Mouse (Mus musculus) liver, postnatal 0 days (tissue): ENCODE results near the gene Apex1. TPM values are rescaled to one million over a fixed set of nuclear protein-coding genes. Genes with fewer than 3 reads are reported as not detected.
"Not testable (repeated sequence)": the region's sequence is repeated elsewhere in the genome, so short reads cannot be mapped to it uniquely, and the experiment has no call there.

Experiments
- ATAC-seq: fragments of 200-750 bp; cut with Nextera tagmentation; 2 replicates; pipeline ENCODE4 v1.8.0; 2017; ENCODE audit warnings: mild to moderate bottlenecking, moderate library complexity
- DNase-seq: peaks from one replicate; pipeline ENCODE4 v3.0.0-alpha.2; 2016
- H3K27ac ChIP-seq: fragments of 300-500 bp; sonication (generic); 2 replicates; pipeline ENCODE4 v1.5.1; 2014; ENCODE audit warnings: antibody characterized with exemption, moderate library complexity, mild to moderate bottlenecking, low read depth
- H3K27me3 ChIP-seq: fragments of 300-500 bp; sonication (generic); 2 replicates; pipeline ENCODE4 v1.6.1; 2014; ENCODE audit warnings: low read length, control low read depth, mixed read lengths; ENCODE audit not compliant: insufficient read depth
- H3K36me3 ChIP-seq: fragments of 300-500 bp; sonication (generic); replicated peaks from 2 replicates; pipeline ENCODE4 v1.6.1; 2014; ENCODE audit warnings: mild to moderate bottlenecking, control low read depth, low read length, moderate library complexity, mixed read lengths; ENCODE audit not compliant: insufficient read depth
- H3K4me1 ChIP-seq: fragments of 300-500 bp; sonication (generic); 2 replicates; pipeline ENCODE4 v1.6.1; 2014; ENCODE audit warnings: antibody characterized with exemption, mild to moderate bottlenecking, control low read depth; ENCODE audit not compliant: insufficient read depth
- H3K4me2 ChIP-seq: fragments of 300-500 bp; sonication (generic); 2 replicates; pipeline ENCODE4 v1.6.1; 2014; ENCODE audit warnings: low read depth, mild to moderate bottlenecking, low read length, moderate library complexity, mixed read lengths
- H3K4me3 ChIP-seq: fragments of 300-500 bp; sonication (generic); 2 replicates; pipeline ENCODE4 v1.5.1; 2014; ENCODE audit warnings: low read depth, low read length
- H3K9ac ChIP-seq: fragments of 300-500 bp; sonication (generic); replicated peaks from 2 replicates; pipeline ENCODE4 v1.6.1; 2014; ENCODE audit warnings: mild to moderate bottlenecking, moderate library complexity
- H3K9me3 ChIP-seq: fragments of 300-500 bp; sonication (generic); 2 replicates; pipeline ENCODE4 v1.6.1; 2016; ENCODE audit warnings: mild to moderate bottlenecking, control low read depth, low read length, mixed read lengths
- CTCF ChIP-seq: sonication (generic); IDR thresholded peaks from 2 replicates; pipeline ENCODE4 v1.5.1; 2016; ENCODE audit warnings: antibody characterized with exemption, low read depth
- EP300 ChIP-seq: IDR thresholded peaks from 2 replicates; pipeline ENCODE4 v1.6.1; 2016; ENCODE audit warnings: antibody characterized with exemption, low read depth, mild to moderate bottlenecking
- WGBS: fragments of 180-500 bp; shearing (Covaris S2); extraction: QIAGEN DNeasy Blood & Tissue Kit; methylation state at CpG from one replicate; pipeline ENCODE4 v1.1.7; 2014; ENCODE audit not compliant: insufficient replicate concordance; 5-methylcytosine and 5-hydroxymethylcytosine counted together
- polyA plus RNA-seq: library from polyadenylated mRNA; unstranded; fragments of >200 nt; fragmentation: Nextera tagmentation; extraction: Ambion mirVana; gene quantifications from 2 replicates; pipeline ENCODE4 v1.2.1, GENCODE M21; 2015

Gene Apex1
- polyA plus RNA-seq, 1 experiment from 2014 or later, result 58.0 TPM

GRCm38 (mm10) chr14:50955487-50955886, 30.7 kb downstream of the Apex1 start:
- H3K9me3 ChIP-seq, result no peaks in the 10 kb centered on the region
- peak overlapping the region; percentile 49; the same call in 1 of the 2 replicates for H3K4me3 ChIP-seq
- no peaks in the 10 kb centered on the region for H3K27me3 ChIP-seq
- peaks cover 14% of the 10 kb centered on the region for H3K4me1 ChIP-seq
- H3K27ac ChIP-seq, result peak overlapping the region; percentile 85
- no peak for TF ChIP-seq EP300
- no peak for TF ChIP-seq CTCF
- H3K36me3 ChIP-seq, result peaks cover 5% of the 10 kb centered on the region; the same call in 1 of the 2 replicates
- no peak overlapping the region for H3K9ac ChIP-seq
- WGBS, result 61% methylated on average over 10 of the region's 10 CpGs
- ATAC-seq (no peak), DNase-seq (no peak)
- H3K4me2 ChIP-seq, result peak overlapping the region; percentile 67

- Histone ChIP-seq H3K9ac (peak within 1 kb of the TSS; percentile 60), H3K4me1 (peaks cover 14% of the 10 kb centered on the region), H3K4me3 (peak within 1 kb of the TSS; percentile 49), H3K27ac (peak within 1 kb of the TSS; percentile 85), H3K4me2 (peak within 1 kb of the TSS; percentile 67)
- TF ChIP-seq CTCF, result peak; percentile 46
- TF ChIP-seq EP300, result 0 out of 2 replicates have a peak, but pooled peaks have one; percentile 31
- ATAC-seq (peak; percentile 86), DNase-seq (peak; percentile 68)
- H3K9me3 ChIP-seq, H3K36me3 ChIP-seq, H3K27me3 ChIP-seq: not testable (repeated sequence)
- WGBS, result 15% methylated on average over 17 of the region's 19 CpGs
These were observed 31.3 kb downstream of the Apex1 start, which contains the start of gene Pnp2 for GRCm38 (mm10) chr14:50955942-50956508. TSS of gene Pnp2 (plus strand) at chr14:50955992.

- peak overlapping the region; percentile 85 for H3K27ac ChIP-seq
- ATAC-seq, H3K9me3 ChIP-seq, DNase-seq, H3K36me3 ChIP-seq, H3K27me3 ChIP-seq: not testable (repeated sequence)
- H3K4me2 ChIP-seq, result peak overlapping the region; percentile 67
- peaks cover 14% of the 10 kb centered on the region for H3K4me1 ChIP-seq
- peak overlapping the region; percentile 46 for H3K9ac ChIP-seq
- 79% methylated on average over 6 of the region's 6 CpGs for WGBS
- H3K4me3 ChIP-seq, result peak overlapping the region; percentile 49
These were observed 32.0 kb downstream of the Apex1 start for GRCm38 (mm10) chr14:50956724-50957123.

GRCm38 (mm10) chr14:50957146-50957545, 32.4 kb downstream of the Apex1 start:
- peaks cover 14% of the 10 kb centered on the region for H3K4me1 ChIP-seq
- peak overlapping the region; percentile 46 for H3K9ac ChIP-seq
- H3K27me3 ChIP-seq, H3K9me3 ChIP-seq, DNase-seq, ATAC-seq, H3K36me3 ChIP-seq: not testable (repeated sequence)
- H3K27ac ChIP-seq, result peak overlapping the region; percentile 85
- H3K4me3 ChIP-seq, result peak overlapping the region; percentile 49
- peak overlapping the region; percentile 67 for H3K4me2 ChIP-seq
- 25% methylated on average over 3 of the region's 3 CpGs for WGBS

- H3K9me3 ChIP-seq, H3K36me3 ChIP-seq, H3K4me3 ChIP-seq, H3K9ac ChIP-seq, H3K27me3 ChIP-seq, DNase-seq: not testable (repeated sequence)
- Histone ChIP-seq H3K4me1 (peaks cover 14% of the 10 kb centered on the region), H3K4me2 (peak overlapping the region; percentile 55; the same call in 1 of the 2 replicates), H3K27ac (peak overlapping the region; percentile 66; the same call in 1 of the 2 replicates)
- peak; percentile 70; the same call in 1 of the 2 replicates for TF ChIP-seq EP300
- peak; percentile 36; the same call in 1 of the 2 replicates for ATAC-seq
- WGBS, result 61% methylated on average over 5 of the region's 5 CpGs
These were observed 33.7 kb downstream of the Apex1 start for GRCm38 (mm10) chr14:50958289-50958995.

GRCm38 (mm10) chr14:50968216-50968980, 43.6 kb downstream of the Apex1 start:
- Histone ChIP-seq H3K4me2 (no peak overlapping the region), H3K9me3 (no peaks in the 10 kb centered on the region), H3K4me3 (no peak overlapping the region), H3K36me3 (peaks cover 5% of the 10 kb centered on the region; the same call in 1 of the 2 replicates), H3K9ac (no peak overlapping the region), H3K27me3 (no peaks in the 10 kb centered on the region), H3K27ac (no peak overlapping the region), H3K4me1 (peaks cover 8% of the 10 kb centered on the region; the same call in 1 of the 2 replicates)
- WGBS, result 74% methylated on average over 5 of the region's 5 CpGs
- DNase-seq (no peak), ATAC-seq (no peak)
- no peak for TF ChIP-seq CTCF
